Mouse (Mus musculus) telencephalon, adult 2 months (tissue): ENCODE measurements at regions not wholly inside any gene's neighbourhood (a gene's known extent, or its start where the extent isn't known, plus 50 kb on each side); places are given as distances from the start of the nearest gene placed in this dataset.

Experiments used
- DNase-seq: peaks from one replicate; pipeline ENCODE4 v3.0.0-alpha.2; 2011; ENCODE audit warnings: low read depth, low spot score

GRCm38 (mm10) chr3:115816328-115817160, 71.1 kb upstream of the Dph5 start:
- DNase-seq = no peak

- DNase-seq = peak; percentile 22
Observed at GRCm38 (mm10) chr3:115817771-115818170, 69.9 kb upstream of the Dph5 start.

- no peak for DNase-seq
Observed at GRCm38 (mm10) chr3:115818734-115819133, 68.9 kb upstream of the Dph5 start.

- no peak for DNase-seq
Observed at GRCm38 (mm10) chr3:115819401-115820138, 68.1 kb upstream of the Dph5 start.

- DNase-seq = no peak
Observed at GRCm38 (mm10) chr3:115820139-115820481, 67.5 kb upstream of the Dph5 start.

GRCm38 (mm10) chr3:115821627-115822026, 66.0 kb upstream of the Dph5 start:
- no peak for DNase-seq

GRCm38 (mm10) chr3:115822491-115822890, 65.1 kb upstream of the Dph5 start:
- DNase-seq = no peak

GRCm38 (mm10) chr3:115823741-115824140, 63.9 kb upstream of the Dph5 start:
- DNase-seq = no peak

- DNase-seq = no peak
Observed at GRCm38 (mm10) chr3:115824792-115825191, 62.8 kb upstream of the Dph5 start.

GRCm38 (mm10) chr3:115835381-115835780, 52.3 kb upstream of the Dph5 start:
- no peak for DNase-seq

GRCm38 (mm10) chr3:115837617-115838216, 49.9 kb upstream of the Dph5 start:
- no peak for DNase-seq
